Mouse (Mus musculus) spleen, adult 2 months (tissue): Measurements from ENCODE around the gene 6030458C11Rik. TPM values are rescaled to one million over a fixed set of nuclear protein-coding genes. Genes with fewer than 3 reads are reported as not detected.

Source experiments
- DNase-seq, 2 experiments: peaks; one replicate each; pipeline versions ENCODE4 v3.0.0 to v3.0.0-alpha.2; 2012 to 2021; ENCODE audit warnings: low spot score in 2 of 2, low read depth in 1 of 2
- H3K27ac ChIP-seq: fragments of 200-500 bp; 2 replicates; pipeline ENCODE4 v1.5.1; 2012; ENCODE audit warnings: low read length, inconsistent platforms; ENCODE audit not compliant: insufficient read depth
- H3K27me3 ChIP-seq: fragments of 200-500 bp; 2 replicates; pipeline ENCODE4 v1.6.1; 2012; ENCODE audit warnings: mild to moderate bottlenecking, moderate library complexity, low read length, inconsistent platforms; ENCODE audit not compliant: control insufficient read depth, insufficient read depth
- H3K36me3 ChIP-seq: fragments of 200-500 bp; 2 replicates; pipeline ENCODE4 v1.6.1; 2012; ENCODE audit warnings: mild to moderate bottlenecking, low read length, inconsistent platforms; ENCODE audit not compliant: control insufficient read depth, insufficient read depth
- H3K4me1 ChIP-seq: fragments of 200-500 bp; 2 replicates; pipeline ENCODE4 v1.6.1; 2011; ENCODE audit warnings: inconsistent platforms; ENCODE audit not compliant: control insufficient read depth, insufficient read depth, insufficient read length
- H3K4me3 ChIP-seq: fragments of 200-500 bp; 2 replicates; pipeline ENCODE4 v1.5.1; 2011; ENCODE audit warnings: mild to moderate bottlenecking, inconsistent platforms; ENCODE audit not compliant: insufficient read depth, insufficient read length; ENCODE audit errors: extremely low read depth
- CTCF ChIP-seq: fragments of 200-500 bp; IDR thresholded peaks from 2 replicates; pipeline ENCODE4 v1.5.1; 2011; ENCODE audit warnings: mild to moderate bottlenecking, inconsistent platforms; ENCODE audit not compliant: insufficient read depth, insufficient read length, insufficient replicate concordance; ENCODE audit errors: extremely low read depth
- POLR2A ChIP-seq: fragments of 200-500 bp; IDR thresholded peaks from 2 replicates; pipeline ENCODE4 v1.6.1; 2011; ENCODE audit warnings: low read depth, low read length, inconsistent platforms
- WGBS: fragments of 180-500 bp; shearing (Covaris S2); methylation state at CpG from one replicate; pipeline ENCODE4 v1.1.7; 2018; 5-methylcytosine and 5-hydroxymethylcytosine counted together
- polyA plus RNA-seq: library from polyadenylated mRNA; depleted of rRNA; stranded (reverse); fragments of >200 nt; gene quantifications from 2 replicates; pipeline ENCODE4 v1.2.3, GENCODE M21; 2012

The 6030458C11Rik gene
- polyA plus RNA-seq, 1 experiment, result 6.7 TPM

DNA sequence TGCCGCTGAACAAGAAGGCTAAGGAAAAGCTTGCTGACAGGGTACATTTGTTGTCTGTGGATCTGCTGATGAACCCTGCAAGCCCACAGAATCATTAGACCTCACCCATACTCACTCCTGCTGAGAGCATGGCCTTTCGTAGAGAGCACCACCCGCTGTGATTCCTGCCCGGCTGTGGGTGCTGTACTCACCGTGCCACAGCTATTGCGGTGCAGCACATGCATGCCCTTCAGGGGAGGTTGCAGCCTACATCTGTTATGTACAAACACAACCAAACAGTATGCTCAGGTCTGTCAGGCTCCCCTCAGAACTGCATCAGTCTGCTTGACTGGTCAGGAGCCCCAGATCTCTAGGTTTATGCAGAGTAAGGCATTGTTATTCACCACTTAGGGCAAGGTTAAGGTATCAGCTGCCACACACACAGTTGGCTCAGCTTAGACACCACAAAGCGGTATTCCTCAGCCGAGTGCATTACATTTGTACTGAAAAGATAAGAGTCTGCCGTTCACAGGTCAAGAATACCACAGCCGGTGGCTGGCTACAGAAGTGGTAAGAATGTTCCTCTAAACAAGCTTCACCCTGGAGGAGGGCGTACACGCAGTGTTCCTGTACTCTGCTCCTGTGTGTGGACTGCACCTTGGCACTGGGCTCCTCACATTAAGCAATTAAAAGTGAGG lies 33.5 kb upstream of the 6030458C11Rik start:
- Histone ChIP-seq H3K36me3 (peaks cover 12% of the 10 kb centered on the region; the same call in 1 of the 2 replicates), H3K4me3 (no peak overlapping the region), H3K4me1 (no peaks in the 10 kb centered on the region), H3K27ac (0 out of 2 replicates have a peak overlapping the region, but pooled peaks have one; percentile 12), H3K27me3 (no peaks in the 10 kb centered on the region)
- TF ChIP-seq CTCF, result no peak
- no peak for TF ChIP-seq POLR2A
- WGBS, result 78% methylated on average over 12 of the region's 12 CpGs
- DNase-seq, result no peak

DNA sequence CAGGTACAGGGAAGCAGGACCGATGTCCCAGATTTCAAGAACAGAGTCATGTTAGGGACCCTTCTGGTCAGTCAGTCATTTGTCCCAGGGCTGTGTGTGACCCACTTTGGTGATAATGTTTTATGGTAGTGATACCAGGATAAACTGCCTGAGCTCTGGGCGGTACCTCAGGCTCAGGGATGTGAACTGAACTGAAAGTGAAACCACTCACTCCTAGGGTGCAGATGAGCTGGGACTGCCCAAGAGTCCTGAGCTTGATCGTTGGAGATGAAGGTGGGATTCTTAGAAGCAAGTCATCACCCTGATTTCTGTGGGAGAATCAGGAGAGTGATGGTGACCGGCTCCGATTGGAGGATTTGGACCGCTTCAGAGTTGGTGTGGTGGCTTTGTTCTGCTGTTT lies 32.3 kb upstream of the 6030458C11Rik start:
- no peak overlapping the region for H3K4me3 ChIP-seq
- 89% methylated on average over 6 of the region's 6 CpGs for WGBS
- DNase-seq, result no peak
- H3K27me3 ChIP-seq, result no peaks in the 10 kb centered on the region
- TF ChIP-seq POLR2A, result no peak
- no peak for TF ChIP-seq CTCF
- H3K36me3 ChIP-seq, result peaks cover 12% of the 10 kb centered on the region
- H3K27ac ChIP-seq, result no peak overlapping the region
- H3K4me1 ChIP-seq, result no peaks in the 10 kb centered on the region

DNA sequence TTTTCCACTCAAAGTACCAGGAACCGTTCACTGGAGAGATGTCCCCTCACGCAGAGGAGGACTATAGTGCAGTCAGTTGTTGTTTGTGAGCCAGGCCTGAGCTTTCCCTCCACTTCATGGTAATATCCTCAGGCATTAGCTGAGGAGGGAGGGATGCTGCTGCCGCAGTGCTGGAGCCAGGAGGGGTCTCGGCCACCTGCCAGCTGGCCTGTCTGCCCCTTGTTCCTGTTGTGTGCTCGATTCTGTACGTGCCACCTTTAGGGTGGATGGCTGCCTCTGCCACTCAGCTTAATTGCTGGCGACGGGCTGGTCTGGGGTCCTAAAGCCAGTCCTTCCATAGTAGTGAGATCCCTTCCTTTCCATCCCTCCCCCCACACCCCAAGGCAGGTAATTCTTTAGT lies 29.0 kb upstream of the 6030458C11Rik start:
- 94% methylated on average over 8 of the region's 8 CpGs for WGBS

DNA sequence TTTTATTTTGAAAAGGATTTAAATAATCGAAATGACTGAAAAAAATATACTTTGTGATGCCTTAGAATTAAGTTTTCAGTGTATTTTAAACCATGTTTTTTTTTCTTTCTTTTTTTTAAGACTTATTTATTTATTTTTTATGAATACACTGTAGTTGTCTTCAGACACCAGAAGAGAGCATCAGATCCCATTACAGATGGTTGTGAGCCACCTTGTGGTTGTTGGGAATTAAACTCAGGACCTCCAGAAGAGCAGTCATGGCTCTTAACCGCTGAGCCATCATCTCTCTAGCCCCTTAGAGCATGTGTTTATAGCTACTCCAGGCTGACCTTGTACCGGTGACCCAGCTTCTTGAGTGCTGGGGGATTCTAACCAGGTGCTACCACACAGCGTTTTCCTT lies 24.9 kb upstream of the 6030458C11Rik start:
- no peak for TF ChIP-seq CTCF
- no peak for TF ChIP-seq POLR2A
- peaks cover 30% of the 10 kb centered on the region for H3K36me3 ChIP-seq
- H3K27me3 ChIP-seq, result no peaks in the 10 kb centered on the region
- H3K4me3 ChIP-seq, result no peak overlapping the region
- H3K27ac ChIP-seq, result no peak overlapping the region
- WGBS, result 88% methylated on average over 4 of the region's 4 CpGs
- no peaks in the 10 kb centered on the region for H3K4me1 ChIP-seq
- DNase-seq, result no peak

More for the DNA sequence above, 29.0 kb upstream of the 6030458C11Rik start:
- peaks cover 18% of the 10 kb centered on the region for H3K36me3 ChIP-seq
- H3K27ac ChIP-seq, result no peak overlapping the region
- no peaks in the 10 kb centered on the region for H3K27me3 ChIP-seq
- no peak overlapping the region for H3K4me3 ChIP-seq
- DNase-seq, result no peak
- H3K4me1 ChIP-seq, result no peaks in the 10 kb centered on the region
- TF ChIP-seq CTCF, result no peak
- TF ChIP-seq POLR2A, result no peak

DNA sequence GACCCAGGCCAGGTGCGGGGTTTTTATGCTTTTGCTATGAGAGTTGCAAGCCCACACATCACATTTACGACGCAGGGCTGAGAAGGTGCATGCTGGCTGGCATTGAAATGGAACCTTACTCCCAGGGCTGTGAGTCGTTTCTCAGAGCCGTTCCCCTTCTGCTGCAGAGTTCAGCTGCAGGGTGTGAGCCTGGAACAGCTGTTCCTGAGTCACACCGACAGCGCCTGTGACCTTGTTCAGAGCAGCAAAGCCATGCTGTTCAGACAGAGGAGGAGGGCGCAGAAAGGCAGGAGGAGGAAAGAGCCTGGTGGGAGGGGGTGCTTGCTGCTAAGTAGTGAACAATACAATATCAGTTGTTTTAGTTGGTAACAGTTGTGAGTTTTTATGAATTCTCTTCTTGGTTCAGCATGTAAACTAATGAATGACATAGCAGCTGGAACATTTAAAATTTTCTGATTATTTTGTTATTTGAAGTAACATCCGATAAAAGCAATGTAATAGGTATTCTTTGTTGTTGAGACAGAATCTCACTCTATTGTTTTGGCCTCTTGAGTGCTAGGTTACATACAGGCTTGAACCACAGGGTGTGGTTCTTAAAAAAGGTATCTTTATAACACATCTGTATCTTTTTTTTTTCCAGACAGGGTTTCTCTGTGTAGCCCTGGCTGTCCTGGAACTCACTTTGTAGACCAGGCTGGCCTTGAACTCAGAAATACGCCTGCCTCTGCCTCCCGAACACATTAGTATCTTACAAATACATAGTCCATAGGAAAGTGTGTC lies 23.9 kb upstream of the 6030458C11Rik start:
- 94% methylated on average over 11 of the region's 11 CpGs for WGBS
- no peak for DNase-seq

DNA sequence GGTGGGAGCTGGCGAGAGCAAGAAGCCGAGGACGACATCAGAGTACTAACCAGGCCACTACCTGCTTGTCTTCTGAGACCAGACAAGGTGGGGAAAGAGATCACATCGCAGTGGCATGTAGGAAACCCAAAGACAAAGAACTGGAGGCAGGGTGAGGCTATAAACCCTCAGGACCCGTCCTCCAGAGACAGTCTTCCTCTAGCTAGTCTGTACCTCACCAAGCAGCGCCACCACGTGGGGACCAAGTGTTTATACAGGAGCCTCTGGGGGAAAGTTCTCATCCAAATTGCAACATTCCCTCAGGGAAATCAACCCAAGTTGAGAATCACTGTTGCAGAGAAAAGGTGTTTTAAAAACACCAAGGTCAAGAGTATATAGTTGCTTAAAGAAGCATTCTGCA lies 18.4 kb upstream of the 6030458C11Rik start:
- WGBS, result 78% methylated on average over 7 of the region's 7 CpGs
- H3K4me1 ChIP-seq, result no peaks in the 10 kb centered on the region; the same call in 1 of the 2 replicates
- no peak overlapping the region for H3K27ac ChIP-seq
- H3K4me3 ChIP-seq, result no peak overlapping the region
- DNase-seq, result no peak
- no peaks in the 10 kb centered on the region for H3K27me3 ChIP-seq
- TF ChIP-seq CTCF, result no peak
- no peak for TF ChIP-seq POLR2A
- H3K36me3 ChIP-seq, result peaks cover 35% of the 10 kb centered on the region

More for the DNA sequence above, 23.9 kb upstream of the 6030458C11Rik start:
- no peak overlapping the region for H3K4me3 ChIP-seq
- no peak overlapping the region for H3K27ac ChIP-seq
- H3K36me3 ChIP-seq, result peaks cover 36% of the 10 kb centered on the region
- TF ChIP-seq CTCF, result no peak
- TF ChIP-seq POLR2A, result no peak
- no peaks in the 10 kb centered on the region for H3K4me1 ChIP-seq
- H3K27me3 ChIP-seq, result no peaks in the 10 kb centered on the region
